Mouse (Mus musculus) midbrain, embryonic 15.5 days (tissue): ENCODE measurements around the gene Tns1. TPM values are rescaled to one million over a fixed set of nuclear protein-coding genes. Genes with fewer than 3 reads are reported as not detected.

ENCODE experiments used
- ATAC-seq: fragments of 200-750 bp; cut with Nextera tagmentation; replicated peaks from 2 replicates; pipeline ENCODE4 v1.8.0; 2017; ENCODE audit warnings: moderate TSS enrichment
- H3K27ac ChIP-seq: fragments of 300-500 bp; sonication (generic); 2 replicates; pipeline ENCODE4 v1.5.1; 2015; ENCODE audit warnings: mild to moderate bottlenecking, inconsistent platforms
- H3K27me3 ChIP-seq: fragments of 300-500 bp; sonication (generic); replicated peaks from 2 replicates; pipeline ENCODE4 v1.6.1; 2015; ENCODE audit warnings: inconsistent platforms
- H3K36me3 ChIP-seq: fragments of 300-500 bp; sonication (generic); replicated peaks from 2 replicates; pipeline ENCODE4 v1.6.1; 2015; ENCODE audit warnings: inconsistent platforms
- H3K4me1 ChIP-seq: fragments of 300-500 bp; sonication (generic); 2 replicates; pipeline ENCODE4 v1.6.1; 2015; ENCODE audit warnings: inconsistent platforms
- H3K4me2 ChIP-seq: fragments of 300-500 bp; sonication (generic); 2 replicates; pipeline ENCODE4 v1.6.1; 2015; ENCODE audit warnings: inconsistent platforms, mild to moderate bottlenecking, moderate library complexity
- H3K4me3 ChIP-seq: fragments of 300-500 bp; sonication (generic); 2 replicates; pipeline ENCODE4 v1.5.1; 2015; ENCODE audit warnings: mild to moderate bottlenecking, inconsistent platforms
- H3K9ac ChIP-seq: fragments of 300-500 bp; sonication (generic); 2 replicates; pipeline ENCODE4 v1.6.1; 2015; ENCODE audit warnings: mild to moderate bottlenecking, inconsistent platforms
- H3K9me3 ChIP-seq: fragments of 300-500 bp; sonication (generic); 2 replicates; pipeline ENCODE4 v1.6.1; 2016; ENCODE audit warnings: inconsistent platforms
- WGBS: fragments of 180-500 bp; shearing (Covaris S2); methylation state at CpG from one replicate; pipeline ENCODE4 v1.1.7; 2015; ENCODE audit warnings: mixed read lengths; 5-methylcytosine and 5-hydroxymethylcytosine counted together
- polyA plus RNA-seq: library from polyadenylated mRNA; unstranded; fragments of >200 nt; fragmentation: Nextera tagmentation; extraction: Ambion mirVana; gene quantifications from 2 replicates; pipeline ENCODE4 v1.2.1, GENCODE M21; 2015

Tns1 gene
- polyA plus RNA-seq, 1 experiment from 2014 or later: 15.2 TPM

DNA sequence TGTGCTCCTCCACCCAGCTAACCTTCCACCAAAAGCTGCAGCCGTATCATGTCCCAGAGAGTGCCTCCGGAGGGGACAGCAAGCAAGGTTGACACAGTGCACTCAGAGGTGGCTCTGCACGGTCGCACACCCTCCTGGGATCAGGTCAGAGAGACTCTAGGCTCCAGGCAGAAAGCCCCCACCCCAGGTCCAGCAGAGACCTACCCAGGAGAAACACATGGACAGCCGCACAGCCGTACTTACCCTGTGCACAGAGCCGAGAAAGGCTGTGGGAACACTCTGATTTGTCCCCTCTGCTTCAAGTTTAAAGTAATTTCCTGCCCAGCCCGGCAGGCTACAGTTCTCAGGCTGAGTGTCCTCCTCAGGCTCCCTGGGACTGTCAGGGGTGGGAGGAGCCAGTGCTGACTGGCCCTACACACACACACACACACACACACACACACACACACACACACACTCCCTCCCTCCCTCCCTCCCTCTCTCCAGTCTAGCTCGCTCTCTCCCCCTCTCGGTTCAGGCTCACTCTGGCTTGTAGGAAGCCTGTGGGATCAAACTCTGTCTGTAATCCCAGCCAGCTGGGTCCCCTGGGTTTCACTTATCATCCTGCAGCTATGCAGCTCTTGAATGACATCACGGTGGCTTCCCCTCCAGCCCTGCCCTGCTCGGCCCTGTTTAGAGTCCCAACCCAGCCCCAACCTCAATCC is 161.4 kb downstream of the Tns1 start:
- 12% methylated on average over 12 of the region's 12 CpGs for WGBS
- peak; percentile 90 for ATAC-seq
- peaks cover 21% of the 10 kb centered on the region for H3K4me1 ChIP-seq
- H3K9me3 ChIP-seq: no peaks in the 10 kb centered on the region
- 0 out of 2 replicates have a peak overlapping the region, but pooled peaks have one; percentile 2 for H3K4me3 ChIP-seq
- H3K27ac ChIP-seq: peak overlapping the region; percentile 65
- no peak overlapping the region for H3K9ac ChIP-seq
- H3K36me3 ChIP-seq: no peaks in the 10 kb centered on the region
- H3K27me3 ChIP-seq: no peaks in the 10 kb centered on the region
- peak overlapping the region; percentile 28; the same call in 1 of the 2 replicates for H3K4me2 ChIP-seq

DNA sequence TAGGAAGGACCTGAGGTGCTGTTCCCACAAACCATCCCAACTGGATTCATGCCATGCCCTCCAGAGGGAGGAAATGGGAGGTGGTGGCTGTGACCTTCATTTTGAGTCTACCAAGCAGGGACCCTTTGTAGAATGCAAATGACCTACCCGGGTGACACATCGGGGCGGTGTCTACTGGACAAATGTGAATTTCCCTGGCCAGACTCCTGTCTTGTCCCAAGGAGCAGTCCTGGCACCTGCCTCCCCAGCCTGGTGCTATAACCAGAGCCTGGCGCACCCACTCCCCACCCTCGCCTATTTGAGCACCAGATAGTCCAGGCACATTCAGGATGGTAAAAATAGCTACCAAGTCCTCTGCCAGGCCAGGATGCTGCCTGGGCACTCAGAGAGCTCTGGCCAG is 162.2 kb downstream of the Tns1 start:
- WGBS: 86% methylated on average over 5 of the region's 5 CpGs

GRCm38 (mm10) chr1:73959758-73960157 is 164.5 kb downstream of the Tns1 start:
- H3K4me1 ChIP-seq: peaks cover 23% of the 10 kb centered on the region
- WGBS: 90% methylated on average over 10 of the region's 10 CpGs
- H3K4me3 ChIP-seq: no peak overlapping the region
- no peak overlapping the region for H3K4me2 ChIP-seq
- no peak overlapping the region for H3K27ac ChIP-seq
- H3K27me3 ChIP-seq: no peaks in the 10 kb centered on the region
- no peak for ATAC-seq
- H3K9ac ChIP-seq: no peak overlapping the region
- no peaks in the 10 kb centered on the region for H3K36me3 ChIP-seq
- H3K9me3 ChIP-seq: no peaks in the 10 kb centered on the region

More for the DNA sequence above, 162.2 kb downstream of the Tns1 start:
- no peak overlapping the region for H3K4me3 ChIP-seq
- ATAC-seq: no peak
- no peak overlapping the region for H3K9ac ChIP-seq
- peaks cover 21% of the 10 kb centered on the region for H3K4me1 ChIP-seq
- no peaks in the 10 kb centered on the region for H3K36me3 ChIP-seq
- no peaks in the 10 kb centered on the region for H3K9me3 ChIP-seq
- peak overlapping the region; percentile 28; the same call in 1 of the 2 replicates for H3K4me2 ChIP-seq
- H3K27ac ChIP-seq: 0 out of 2 replicates have a peak overlapping the region, but pooled peaks have one; percentile 65
- no peaks in the 10 kb centered on the region for H3K27me3 ChIP-seq

- no peaks in the 10 kb centered on the region for H3K9me3 ChIP-seq
- H3K27ac ChIP-seq: no peak overlapping the region
- H3K27me3 ChIP-seq: no peaks in the 10 kb centered on the region
- no peak for ATAC-seq
- no peak overlapping the region for H3K4me2 ChIP-seq
- no peaks in the 10 kb centered on the region for H3K36me3 ChIP-seq
- WGBS: 89% methylated on average over 6 of the region's 6 CpGs
- H3K9ac ChIP-seq: no peak overlapping the region
- peaks cover 23% of the 10 kb centered on the region for H3K4me1 ChIP-seq
- H3K4me3 ChIP-seq: no peak overlapping the region
These were observed 164.9 kb downstream of the Tns1 start for GRCm38 (mm10) chr1:73959344-73959743.

DNA sequence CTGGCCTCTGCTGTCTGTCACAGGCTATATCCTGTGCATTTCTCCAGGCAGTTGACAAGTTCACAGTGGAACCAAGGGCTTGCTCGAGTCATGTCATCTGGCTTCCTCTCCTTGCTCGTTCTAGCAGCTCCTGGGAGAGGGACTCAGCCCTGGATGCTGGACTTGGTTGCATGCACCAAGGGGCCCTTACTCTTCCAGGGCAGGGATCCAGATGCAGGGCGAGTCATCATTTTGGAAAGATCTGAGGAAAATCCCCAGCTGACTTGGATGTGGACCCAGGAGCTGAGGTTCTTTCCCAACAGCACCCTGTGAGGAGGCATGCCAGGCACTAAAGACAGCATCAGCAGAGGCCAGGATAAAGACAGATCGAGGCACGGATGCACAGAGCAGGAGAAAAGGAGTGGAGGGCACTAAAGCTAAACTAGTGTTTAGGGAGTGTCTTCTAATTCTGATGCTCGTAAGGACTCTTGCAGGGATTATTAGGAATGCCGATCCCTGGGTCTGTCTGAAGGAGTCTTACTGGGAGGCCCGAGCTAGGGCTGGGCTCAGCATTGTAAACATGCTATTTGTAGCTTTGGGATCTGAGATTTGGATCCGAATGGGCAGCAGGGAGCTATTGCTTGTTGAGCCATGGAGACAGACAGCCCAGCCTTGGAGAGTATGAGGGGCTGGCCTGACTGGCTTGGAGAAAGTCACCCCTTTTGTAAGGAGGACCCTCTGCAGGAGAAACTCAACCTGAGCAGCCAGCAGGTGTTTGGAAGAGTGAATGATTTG is 165.9 kb downstream of the Tns1 start:
- H3K4me2 ChIP-seq: no peak overlapping the region
- H3K27me3 ChIP-seq: no peaks in the 10 kb centered on the region
- H3K9me3 ChIP-seq: no peaks in the 10 kb centered on the region
- WGBS: 40% methylated on average over 9 of the region's 9 CpGs
- no peak overlapping the region for H3K4me3 ChIP-seq
- no peak for ATAC-seq
- no peaks in the 10 kb centered on the region for H3K36me3 ChIP-seq
- H3K4me1 ChIP-seq: peaks cover 14% of the 10 kb centered on the region
- no peak overlapping the region for H3K9ac ChIP-seq
- H3K27ac ChIP-seq: no peak overlapping the region

DNA sequence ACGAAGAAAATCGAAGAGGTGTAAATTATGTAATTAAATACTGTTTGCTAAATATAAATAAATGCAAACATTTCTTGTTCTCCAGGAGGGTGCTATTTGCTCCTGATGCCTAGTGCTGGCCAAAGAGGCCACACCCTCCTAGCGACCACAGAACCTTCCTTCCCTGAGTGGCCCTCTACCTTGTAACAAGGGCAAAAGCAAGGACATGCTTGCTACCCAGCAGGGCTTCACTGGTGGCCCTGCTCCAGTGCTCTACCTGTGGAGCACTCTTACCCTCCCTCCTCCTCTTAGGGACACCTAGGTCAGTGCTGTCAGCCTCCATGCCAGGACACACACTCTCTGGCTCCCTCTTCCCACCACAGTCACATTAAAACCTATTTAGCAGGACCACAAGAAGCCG is 166.8 kb downstream of the Tns1 start:
- no peak overlapping the region for H3K27ac ChIP-seq
- 89% methylated on average over 4 of the region's 4 CpGs for WGBS

GRCm38 (mm10) chr1:73956320-73956719 is 167.9 kb downstream of the Tns1 start:
- WGBS: 90% methylated on average over 1 of the region's 1 CpGs
- H3K9ac ChIP-seq: no peak overlapping the region
- H3K27me3 ChIP-seq: no peaks in the 10 kb centered on the region
- peaks cover 3% of the 10 kb centered on the region; the same call in 1 of the 2 replicates for H3K4me1 ChIP-seq
- H3K27ac ChIP-seq: no peak overlapping the region
- no peaks in the 10 kb centered on the region for H3K9me3 ChIP-seq
- no peaks in the 10 kb centered on the region for H3K36me3 ChIP-seq
- H3K4me3 ChIP-seq: no peak overlapping the region
- no peak overlapping the region for H3K4me2 ChIP-seq
- ATAC-seq: no peak

More for the DNA sequence above, 166.8 kb downstream of the Tns1 start:
- Histone ChIP-seq H3K4me2 (no peak overlapping the region), H3K27me3 (no peaks in the 10 kb centered on the region), H3K9ac (no peak overlapping the region), H3K36me3 (no peaks in the 10 kb centered on the region), H3K9me3 (no peaks in the 10 kb centered on the region), H3K4me3 (no peak overlapping the region), H3K4me1 (peaks cover 6% of the 10 kb centered on the region; the same call in 1 of the 2 replicates)
- no peak for ATAC-seq

- Histone ChIP-seq H3K27ac (no peak overlapping the region), H3K4me2 (no peak overlapping the region), H3K36me3 (no peaks in the 10 kb centered on the region), H3K4me1 (peaks cover 3% of the 10 kb centered on the region; the same call in 1 of the 2 replicates), H3K9ac (no peak overlapping the region), H3K27me3 (no peaks in the 10 kb centered on the region), H3K4me3 (no peak overlapping the region), H3K9me3 (no peaks in the 10 kb centered on the region)
- 11% methylated on average over 4 of the region's 4 CpGs for WGBS
- 0 out of 2 replicates have a peak, but pooled peaks have one; percentile 34 for ATAC-seq
These were observed 168.9 kb downstream of the Tns1 start for GRCm38 (mm10) chr1:73955259-73955842.

DNA sequence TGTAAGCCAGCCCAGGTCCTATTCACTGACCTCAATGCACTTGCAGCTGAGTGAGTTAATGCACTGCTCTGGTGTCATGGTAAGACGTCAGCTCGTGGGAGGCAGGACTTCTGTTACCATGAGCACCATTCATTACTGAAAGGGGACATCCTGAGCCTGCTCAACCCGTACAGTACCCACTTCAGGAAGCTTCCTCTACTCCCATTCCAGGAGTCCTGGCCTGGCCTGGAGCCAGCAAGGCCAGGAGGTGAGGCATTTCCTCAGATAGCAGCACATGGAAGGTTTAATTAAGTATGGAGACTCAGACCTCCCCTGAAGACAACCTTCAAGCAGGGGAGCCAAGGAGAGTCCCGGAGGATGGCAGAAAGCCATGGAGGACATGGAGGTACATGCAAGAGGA is 169.6 kb downstream of the Tns1 start:
- no peak overlapping the region for H3K4me3 ChIP-seq
- no peaks in the 10 kb centered on the region for H3K27me3 ChIP-seq
- no peak for ATAC-seq
- no peak overlapping the region for H3K4me2 ChIP-seq
- no peak overlapping the region for H3K27ac ChIP-seq
- no peaks in the 10 kb centered on the region for H3K9me3 ChIP-seq
- H3K36me3 ChIP-seq: no peaks in the 10 kb centered on the region
- WGBS: 52% methylated on average over 4 of the region's 4 CpGs
- H3K9ac ChIP-seq: no peak overlapping the region
- peaks cover 3% of the 10 kb centered on the region; the same call in 1 of the 2 replicates for H3K4me1 ChIP-seq

- Histone ChIP-seq H3K4me2 (no peak overlapping the region), H3K9ac (no peak overlapping the region), H3K4me1 (peaks cover 3% of the 10 kb centered on the region; the same call in 1 of the 2 replicates), H3K36me3 (no peaks in the 10 kb centered on the region), H3K4me3 (no peak overlapping the region), H3K27me3 (no peaks in the 10 kb centered on the region), H3K9me3 (no peaks in the 10 kb centered on the region), H3K27ac (no peak overlapping the region)
- no peak for ATAC-seq
- WGBS: 89% methylated on average over 6 of the region's 6 CpGs
These were observed 170.2 kb downstream of the Tns1 start for GRCm38 (mm10) chr1:73954015-73954408.

DNA sequence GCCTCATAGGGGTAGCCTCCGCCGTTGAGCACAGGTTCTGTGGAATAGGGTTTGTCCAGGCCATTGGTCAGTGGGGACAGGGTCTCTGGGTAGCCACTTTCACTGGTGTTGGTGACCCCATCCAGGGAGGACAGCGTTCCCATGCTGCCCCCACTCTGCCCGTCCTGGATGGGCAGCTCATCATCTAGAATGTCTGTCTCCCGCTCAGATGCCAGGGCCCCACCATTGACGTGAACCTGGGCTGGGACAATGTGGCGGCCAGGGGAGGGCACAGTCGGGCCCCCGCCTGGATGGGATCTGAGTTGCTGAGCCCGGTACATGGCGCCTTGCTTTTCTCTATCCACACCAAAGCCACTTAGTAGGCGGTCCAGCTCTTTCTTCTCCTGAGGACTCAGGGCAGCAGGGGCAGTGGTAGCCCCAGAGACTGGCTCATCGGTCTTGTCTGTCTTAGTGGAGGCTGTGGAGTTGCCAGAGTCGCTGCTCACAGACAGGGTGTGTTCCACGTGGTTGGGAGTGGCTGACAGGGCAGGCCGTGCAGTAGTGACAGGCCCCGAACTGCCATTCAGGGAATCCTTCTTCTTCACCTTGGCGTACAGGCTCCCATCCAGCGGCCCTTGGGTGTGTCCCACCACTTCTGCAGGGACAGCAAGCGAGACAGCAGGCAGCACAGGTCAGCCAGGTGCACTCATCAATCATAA is 170.8 kb downstream of the Tns1 start:
- peaks cover 3% of the 10 kb centered on the region; the same call in 1 of the 2 replicates for H3K4me1 ChIP-seq
- no peak overlapping the region for H3K4me2 ChIP-seq
- H3K9me3 ChIP-seq: no peaks in the 10 kb centered on the region
- no peak overlapping the region for H3K27ac ChIP-seq
- no peak for ATAC-seq
- 89% methylated on average over 20 of the region's 20 CpGs for WGBS
- no peaks in the 10 kb centered on the region for H3K36me3 ChIP-seq
- no peak overlapping the region for H3K4me3 ChIP-seq
- H3K9ac ChIP-seq: no peak overlapping the region
- H3K27me3 ChIP-seq: no peaks in the 10 kb centered on the region

GRCm38 (mm10) chr1:73952598-73952997 is 171.7 kb downstream of the Tns1 start:
- no peak overlapping the region for H3K27ac ChIP-seq
- H3K9ac ChIP-seq: no peak overlapping the region
- H3K4me2 ChIP-seq: no peak overlapping the region
- ATAC-seq: no peak
- H3K4me1 ChIP-seq: peaks cover 3% of the 10 kb centered on the region; the same call in 1 of the 2 replicates
- 78% methylated on average over 10 of the region's 10 CpGs for WGBS
- H3K4me3 ChIP-seq: no peak overlapping the region
- H3K27me3 ChIP-seq: no peaks in the 10 kb centered on the region
- H3K9me3 ChIP-seq: no peaks in the 10 kb centered on the region
- no peaks in the 10 kb centered on the region for H3K36me3 ChIP-seq
